Mouse (Mus musculus) layer of hippocampus, postnatal 25 days (tissue): Measurements from ENCODE around the gene Asphd1. TPM values are rescaled to one million over a fixed set of nuclear protein-coding genes. Genes with fewer than 3 reads are reported as not detected.

Experiments used
- DNase-seq, 2 experiments: peaks; one replicate each; pipeline ENCODE4 v3.0.0; 2022; ENCODE audit warnings: mixed read lengths in 2 of 2, low spot score in 1 of 2; ENCODE audit errors: extremely low spot score in 1 of 2
- total RNA-seq, 2 experiments: library from RNA; stranded (reverse); gene quantifications; 2 replicates each; pipeline ENCODE4 v1.2.3; 2021

Gene Asphd1
- 10 to 100 TPM; 33.4 to 36.6 TPM for total RNA-seq

DNA sequence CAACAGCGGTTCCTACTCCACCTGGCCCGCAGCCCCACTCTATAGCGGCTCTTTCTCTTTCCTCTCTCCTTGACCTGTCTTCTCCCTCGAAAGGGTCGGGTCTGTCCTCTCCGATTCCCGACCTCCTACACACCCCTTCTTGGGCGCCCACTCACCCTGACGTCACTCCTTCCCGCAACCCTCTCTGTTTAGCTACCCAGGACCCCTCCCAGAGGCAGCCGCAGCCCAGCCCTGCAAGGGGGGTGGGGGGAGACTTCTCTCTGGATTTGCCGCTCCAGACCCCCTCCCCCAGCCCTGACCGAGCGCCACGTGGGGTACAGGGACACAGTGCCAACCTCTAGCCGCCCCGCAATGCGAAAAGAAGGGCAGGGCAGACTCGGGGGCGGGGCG lies at the start of gene Asphd1:
TSS of gene Asphd1 (minus strand) at position 180 of the 390 bp plus-strand sequence.
- peak in 1 of 2 experiments; percentile 51 for DNase-seq

DNA sequence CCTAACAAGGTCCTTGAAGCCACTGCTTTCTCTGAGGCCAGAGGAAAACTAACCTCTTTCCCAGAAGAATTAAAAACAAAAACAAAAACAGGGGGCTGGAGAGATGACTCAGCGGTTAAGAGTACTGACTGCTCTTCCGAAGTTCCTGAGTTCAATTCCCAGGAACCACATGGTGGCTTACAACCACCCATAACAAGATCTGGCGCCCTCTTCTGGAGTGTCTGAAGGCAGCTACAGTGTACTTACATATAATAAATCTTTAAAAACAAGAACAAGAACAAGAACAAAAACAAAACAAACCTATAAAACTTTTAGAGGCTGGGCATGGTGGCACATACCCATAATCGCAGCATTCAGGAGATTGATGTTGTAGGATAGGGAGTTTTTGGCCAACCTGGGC lies 47.1 kb upstream of the Asphd1 start:
- DNase-seq = no peak

DNA sequence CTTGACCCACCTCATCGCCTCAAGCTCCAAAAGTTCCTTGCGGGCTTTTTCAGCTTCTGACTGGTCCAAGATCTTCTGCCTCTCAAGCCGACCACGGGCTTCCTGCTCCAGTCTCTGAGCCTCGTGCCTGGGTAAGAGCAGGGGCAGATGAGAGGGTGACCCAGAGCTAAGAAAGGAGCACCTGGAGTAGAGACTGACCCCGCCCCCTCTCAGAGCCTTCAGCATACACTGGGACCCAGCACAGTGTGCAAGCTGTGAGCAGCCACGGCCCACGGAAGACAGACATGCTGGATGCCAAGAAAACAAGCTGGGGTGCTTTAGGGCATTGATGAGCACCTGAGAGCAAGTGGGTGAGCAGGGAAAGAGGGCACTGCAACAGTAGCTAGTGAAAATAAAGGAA lies 39.4 kb upstream of the Asphd1 start:
- no peak for DNase-seq

DNA sequence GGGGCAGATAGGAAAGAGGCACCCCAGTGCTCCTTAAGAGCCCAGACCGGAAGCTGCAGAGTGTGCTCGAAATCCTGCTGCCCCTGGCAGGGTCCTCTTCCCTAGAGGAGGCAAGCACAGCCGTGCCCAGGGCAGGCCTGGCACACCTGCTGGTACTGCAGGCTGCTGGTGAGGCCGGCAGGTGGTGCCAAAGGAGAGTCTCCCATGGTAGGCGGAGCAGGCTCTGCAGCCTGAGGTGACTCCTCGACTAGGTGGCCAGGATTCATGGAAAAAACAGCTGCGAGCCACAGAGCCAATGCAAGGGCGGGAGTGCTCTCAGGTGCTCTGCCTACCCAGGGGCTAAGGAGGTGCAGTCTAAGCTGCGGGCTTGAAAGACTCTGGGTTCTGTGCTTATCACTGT lies 36.9 kb upstream of the Asphd1 start:
- no peak for DNase-seq

DNA sequence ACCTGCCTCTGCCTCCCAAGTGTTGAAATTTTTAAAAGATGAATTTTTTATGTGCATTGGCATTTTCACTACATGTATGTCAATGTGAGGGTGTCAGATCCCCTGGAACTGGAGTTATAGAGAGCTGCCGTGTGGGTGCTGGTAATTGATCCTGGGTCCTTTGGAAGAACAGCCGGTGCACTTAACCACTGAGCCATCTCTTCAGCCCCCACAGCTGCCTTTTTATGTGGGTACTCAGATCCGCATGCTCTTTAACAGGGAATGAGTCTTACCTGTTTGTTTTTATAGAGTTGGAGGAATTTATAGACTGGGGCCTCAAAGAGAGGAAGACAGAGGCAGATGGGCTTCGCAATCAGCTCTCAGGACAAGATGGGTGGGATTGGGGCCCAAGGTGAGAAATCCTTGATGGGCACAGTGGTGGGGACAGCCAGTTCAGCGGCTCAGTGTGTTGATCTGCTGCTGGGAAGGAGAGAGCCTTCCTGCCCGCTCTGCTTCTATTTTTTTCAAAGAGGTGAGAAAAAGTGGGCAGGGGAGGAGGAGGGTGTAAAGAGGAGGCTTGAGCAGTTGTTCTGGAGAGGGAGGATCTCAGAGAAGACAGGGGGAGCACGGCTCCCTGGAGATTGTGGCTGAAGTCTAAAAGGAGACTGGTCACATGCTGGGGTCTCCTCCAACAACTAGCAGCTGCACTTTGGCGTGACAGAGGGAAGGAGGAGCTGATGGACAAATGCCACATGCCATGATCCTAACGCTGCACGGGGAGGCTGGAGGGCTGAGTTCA lies 35.5 kb upstream of the Asphd1 start:
- no peak for DNase-seq

DNA sequence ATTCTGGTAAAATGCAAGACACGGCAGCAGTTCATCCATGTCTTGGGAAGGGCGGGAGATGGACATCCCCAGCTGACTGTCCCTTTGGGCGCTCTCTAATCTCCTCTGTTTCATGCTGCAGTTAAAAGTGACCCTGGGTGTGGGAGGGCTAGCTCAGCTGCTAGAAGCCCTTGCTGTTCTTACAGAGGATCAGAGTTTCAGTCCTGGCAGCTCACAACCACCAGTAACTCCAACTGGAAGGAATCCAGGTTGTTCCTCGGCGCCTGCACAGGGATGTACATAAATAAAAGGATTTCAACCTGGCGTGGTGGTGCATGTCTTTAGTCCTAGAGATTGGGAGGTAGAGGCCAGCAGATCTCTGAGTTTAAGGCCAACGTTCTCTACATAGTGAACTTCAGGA lies 33.7 kb upstream of the Asphd1 start:
- no peak for DNase-seq

DNA sequence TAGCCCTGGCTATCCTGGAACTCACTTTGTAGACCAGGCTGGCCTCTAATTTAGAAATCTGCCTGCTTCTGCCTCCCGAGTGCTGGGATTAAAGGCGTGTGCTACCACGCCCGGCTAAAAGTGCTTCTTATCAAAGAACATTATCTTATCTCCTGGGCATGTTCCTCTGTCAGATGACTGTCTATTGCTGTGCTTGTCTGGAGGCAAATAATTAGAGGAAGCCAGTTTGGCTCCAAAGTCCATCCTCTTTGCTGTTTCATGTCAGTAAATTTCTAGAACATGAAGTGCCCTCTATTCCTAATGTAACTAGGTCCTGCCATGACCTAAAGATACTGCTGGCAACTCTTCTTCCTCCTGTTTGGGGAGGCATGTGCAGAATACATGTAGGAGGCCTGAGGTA lies 32.7 kb upstream of the Asphd1 start:
- no peak for DNase-seq

DNA sequence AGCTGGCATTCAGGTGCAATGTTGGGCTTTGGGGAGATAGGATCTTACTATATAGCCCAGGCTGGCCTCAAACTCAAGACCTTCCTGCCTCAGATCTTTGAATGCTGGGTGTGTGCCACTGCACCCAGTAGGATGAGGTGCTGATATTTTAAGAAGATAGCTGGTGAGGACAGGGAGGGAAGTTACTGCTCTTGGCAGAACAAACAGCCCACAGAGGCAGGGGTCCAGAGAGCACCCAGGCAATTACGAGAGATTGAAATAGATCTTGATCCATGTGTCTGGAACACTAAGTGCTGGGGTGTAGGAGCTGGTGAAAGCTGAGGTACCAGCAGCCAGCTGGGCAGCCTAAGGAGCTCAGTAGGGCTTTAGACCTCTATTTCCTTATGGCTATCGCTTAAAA lies 32.2 kb upstream of the Asphd1 start:
- DNase-seq = no peak

DNA sequence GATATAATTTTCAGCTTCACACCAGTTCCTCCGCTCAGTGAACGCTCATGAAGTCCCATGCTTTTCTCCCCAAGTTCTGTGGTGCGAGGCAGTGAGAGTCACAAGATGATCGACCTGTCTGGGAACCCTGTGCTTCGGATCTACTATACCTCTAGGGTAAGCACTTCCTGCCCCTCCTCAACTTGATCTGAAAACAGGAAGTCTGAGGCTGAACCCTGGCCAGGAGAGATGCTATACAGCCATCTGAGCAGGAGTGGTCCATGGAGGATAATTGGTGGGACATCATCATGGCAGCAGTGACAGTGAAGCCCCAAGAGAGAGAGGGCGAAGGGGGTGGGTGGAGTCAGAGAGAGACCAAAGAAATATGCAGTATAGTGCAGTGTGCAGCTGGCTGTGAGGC lies 29.5 kb upstream of the Asphd1 start:
- no peak for DNase-seq

DNA sequence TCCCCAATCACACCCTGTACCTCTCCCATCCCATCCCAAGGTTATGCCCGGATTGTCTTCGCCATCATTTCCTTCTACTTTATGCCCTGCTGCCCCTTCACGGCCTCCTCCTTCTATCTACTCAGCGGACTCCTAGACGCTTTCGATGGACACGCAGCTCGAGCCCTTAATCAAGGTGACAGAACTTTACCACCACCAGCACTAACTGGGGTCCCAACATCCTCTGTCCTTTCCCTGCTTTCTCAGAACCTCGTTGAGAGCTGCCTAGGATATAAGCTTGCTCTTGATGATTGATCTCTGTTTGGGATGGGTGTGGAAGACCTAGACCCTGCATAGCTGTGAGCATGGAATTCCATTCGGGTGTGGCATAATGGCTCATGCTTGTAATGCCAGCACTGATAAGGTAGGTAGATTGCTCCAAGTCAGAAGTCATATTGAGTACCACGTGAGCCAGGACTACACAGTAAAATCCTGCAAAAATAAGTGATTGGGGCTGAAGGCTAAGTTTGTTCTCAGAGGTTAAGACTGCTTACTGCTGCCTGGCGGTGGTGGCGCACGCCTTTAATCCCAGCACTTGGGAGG lies 27.6 kb upstream of the Asphd1 start:
- no peak for DNase-seq

DNA sequence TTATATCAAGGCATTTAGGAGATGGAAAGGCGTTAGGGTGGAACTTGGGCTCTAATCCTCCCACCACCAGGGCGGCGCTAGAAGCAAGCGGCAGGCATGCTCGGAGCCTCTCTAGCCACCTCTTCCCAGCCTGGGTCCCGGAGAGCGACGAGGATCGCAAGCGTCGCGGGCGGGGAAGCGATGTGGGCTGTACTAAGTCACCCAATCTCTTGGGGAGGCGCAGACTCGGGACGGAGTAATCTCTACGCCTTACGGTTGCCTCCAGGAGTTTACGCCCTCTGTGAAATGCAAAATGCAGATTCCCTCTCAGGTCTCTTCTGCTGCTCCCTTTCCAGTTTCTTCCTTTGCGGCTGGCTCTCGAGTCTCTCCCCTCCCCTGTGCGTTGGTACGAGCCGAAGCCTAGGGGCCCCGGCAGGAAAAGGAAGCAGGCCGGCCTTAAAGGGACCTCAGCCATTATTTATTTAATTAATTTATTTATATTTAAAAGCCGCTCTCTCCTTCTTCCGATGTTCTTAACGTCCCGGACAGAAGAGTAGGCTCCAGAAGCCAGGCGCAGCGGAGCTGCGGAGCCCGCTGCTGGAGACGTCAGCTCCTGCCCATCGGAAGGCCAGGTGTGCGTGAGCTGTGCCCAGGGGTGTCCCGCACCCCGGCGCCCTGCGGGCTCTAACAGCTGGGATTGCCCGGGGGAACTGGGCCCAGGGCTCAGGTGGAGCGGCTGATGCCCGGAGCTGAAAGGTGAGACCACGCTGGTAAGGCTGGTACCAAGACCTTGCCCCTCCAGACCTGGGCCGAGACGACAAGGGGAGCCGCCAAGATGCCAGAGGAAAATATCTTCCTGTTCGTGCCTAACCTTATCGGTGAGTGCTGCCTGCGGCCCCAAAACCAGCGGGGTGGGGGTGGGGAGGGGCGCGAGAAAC lies 26.8 kb upstream of the Asphd1 start, which contains the start of gene Cdiptos:
TSS of gene Cdiptos (minus strand) at position 149 of the 917 bp plus-strand sequence.
- DNase-seq = peak; percentile 95 to 100

DNA sequence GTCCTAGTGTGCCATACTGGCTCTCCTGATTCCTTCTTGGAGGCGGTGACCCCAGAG lies 26.3 kb upstream of the Asphd1 start, which contains the start of gene Cdipt:
TSS of gene Cdipt (plus strand) at position 22 of the 57 bp plus-strand sequence.
- no peak for DNase-seq

DNA sequence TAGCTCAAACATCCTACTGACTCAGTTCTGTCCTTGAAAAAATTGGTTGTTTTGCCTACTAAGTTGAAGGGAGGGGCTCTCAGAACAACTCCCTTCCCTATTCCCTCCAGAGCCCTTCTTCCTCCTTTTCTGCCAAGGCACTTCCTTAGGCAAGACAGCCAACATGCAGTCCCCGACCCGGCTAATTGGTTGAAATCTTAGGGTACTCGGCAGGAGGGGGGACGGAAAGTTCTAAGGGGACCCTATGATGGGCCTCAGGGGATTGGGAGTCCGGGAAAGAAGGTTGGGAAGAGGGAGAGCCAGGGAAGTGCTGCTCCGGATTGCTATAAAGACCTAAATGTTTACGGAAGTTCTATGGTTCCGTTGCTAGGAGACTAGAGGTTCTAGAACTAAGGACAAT lies 26.1 kb upstream of the Asphd1 start:
- no peak for DNase-seq

DNA sequence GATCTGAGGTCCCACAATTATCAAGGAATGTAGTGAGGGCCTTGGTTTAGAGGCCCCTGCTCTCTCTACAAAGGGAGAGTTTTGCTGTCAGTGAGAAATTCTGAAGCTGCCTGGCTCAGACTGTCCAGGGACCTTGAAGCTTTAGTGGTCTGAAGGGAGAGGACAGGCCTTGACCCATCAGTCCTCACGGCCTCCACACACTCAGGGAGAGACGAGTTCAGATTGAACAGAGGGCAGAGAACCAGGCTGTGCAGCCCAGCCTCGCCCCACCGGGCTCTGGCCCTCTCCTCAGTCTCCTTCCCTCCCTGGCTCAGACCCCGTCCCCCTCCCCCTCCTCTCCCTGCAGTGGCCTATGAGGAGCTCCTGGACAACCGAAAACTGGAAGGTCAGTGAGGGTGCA lies 18.0 kb upstream of the Asphd1 start:
- DNase-seq = no peak

DNA sequence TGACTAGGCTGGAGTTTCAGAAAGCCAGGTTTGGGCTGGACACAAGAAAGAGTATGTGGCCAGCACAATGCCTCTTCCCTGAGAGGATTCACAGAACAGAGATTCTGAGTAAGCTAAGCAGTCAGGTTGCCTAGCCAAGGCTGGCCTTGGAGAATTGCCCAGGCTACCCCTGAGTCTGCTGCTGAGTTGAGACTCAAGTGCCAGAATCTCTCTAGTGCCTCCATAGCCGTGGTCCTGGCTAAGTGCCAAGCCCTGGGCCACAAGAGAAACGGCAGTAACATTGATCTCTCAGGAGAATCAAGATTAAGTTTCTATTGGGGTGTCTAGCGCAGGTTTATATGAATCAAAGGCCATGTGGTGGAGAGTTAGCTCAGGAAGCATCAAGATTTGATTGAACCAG lies 16.2 kb upstream of the Asphd1 start:
- DNase-seq = no peak

DNA sequence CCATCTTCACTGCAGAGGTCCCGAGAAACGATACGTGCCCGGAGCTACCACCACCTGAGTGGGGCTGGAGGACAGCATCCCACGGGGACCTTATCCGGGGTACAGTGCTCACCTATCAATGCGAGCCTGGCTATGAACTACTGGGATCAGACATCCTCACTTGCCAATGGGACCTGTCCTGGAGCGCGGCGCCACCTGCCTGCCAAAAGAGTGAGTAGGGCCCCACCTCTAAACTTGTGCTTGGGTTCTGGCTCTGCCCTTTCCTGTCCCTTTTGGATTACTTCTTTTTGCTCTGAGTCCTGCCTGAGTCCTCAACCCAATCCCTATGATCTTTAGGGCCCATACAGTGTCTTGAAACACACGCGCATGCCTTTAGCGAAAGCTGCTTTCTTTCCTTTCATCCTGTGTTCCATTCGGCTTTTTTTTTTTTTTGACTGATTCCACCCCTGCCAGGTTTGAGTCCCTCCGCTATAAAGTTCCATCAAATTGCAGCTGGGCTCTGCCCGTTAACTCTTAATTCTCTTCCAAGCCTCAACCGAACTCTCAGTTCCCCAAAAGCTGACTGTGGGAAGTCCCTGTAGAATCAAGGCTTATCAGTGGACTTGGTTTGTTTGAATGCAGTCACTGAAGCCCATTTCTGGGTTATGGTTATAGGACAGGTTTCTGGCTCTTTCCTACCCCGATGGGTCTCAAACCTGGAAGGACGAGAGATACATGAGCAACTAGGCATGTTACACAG lies 14.3 kb upstream of the Asphd1 start:
- no peak for DNase-seq

DNA sequence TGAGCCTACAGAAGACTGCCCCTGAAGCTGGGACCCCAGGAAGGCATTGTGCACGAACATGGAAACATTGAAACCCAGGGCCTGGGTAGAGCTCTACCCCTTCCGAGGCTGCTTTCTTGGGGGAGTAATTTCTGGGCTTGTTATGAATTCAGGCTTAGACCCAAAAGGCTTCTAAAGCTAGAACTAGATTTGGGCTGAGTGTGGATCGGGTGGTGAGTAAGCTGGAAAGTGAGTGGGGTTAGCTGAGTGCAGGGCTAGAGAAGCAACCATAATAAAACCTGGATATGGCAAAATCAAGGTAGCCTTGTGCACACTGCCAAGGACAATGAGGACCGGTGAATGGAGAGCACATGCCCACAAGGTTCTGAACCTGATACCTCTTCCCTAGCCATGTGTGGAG lies 12.6 kb upstream of the Asphd1 start:
- no peak for DNase-seq

DNA sequence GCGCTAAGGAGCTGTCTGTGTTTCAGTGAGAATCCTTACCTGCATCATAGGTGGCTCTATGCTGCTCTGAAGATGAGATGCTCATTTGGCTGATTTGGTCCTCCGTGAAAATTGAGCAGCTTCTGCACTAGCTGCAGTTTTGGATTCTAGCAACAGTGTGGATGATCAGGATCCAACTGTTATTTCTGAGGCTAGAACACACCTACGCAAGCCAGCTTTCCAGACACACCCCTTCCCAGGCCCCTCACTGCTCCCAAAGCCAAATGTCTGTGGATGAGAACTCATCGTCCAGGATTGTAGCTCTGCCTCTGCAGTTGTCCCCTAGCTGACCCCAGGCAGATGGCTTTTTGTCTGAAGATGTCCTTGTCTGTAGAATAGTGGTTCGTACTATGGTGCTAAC lies 11.7 kb upstream of the Asphd1 start:
- DNase-seq = no peak

DNA sequence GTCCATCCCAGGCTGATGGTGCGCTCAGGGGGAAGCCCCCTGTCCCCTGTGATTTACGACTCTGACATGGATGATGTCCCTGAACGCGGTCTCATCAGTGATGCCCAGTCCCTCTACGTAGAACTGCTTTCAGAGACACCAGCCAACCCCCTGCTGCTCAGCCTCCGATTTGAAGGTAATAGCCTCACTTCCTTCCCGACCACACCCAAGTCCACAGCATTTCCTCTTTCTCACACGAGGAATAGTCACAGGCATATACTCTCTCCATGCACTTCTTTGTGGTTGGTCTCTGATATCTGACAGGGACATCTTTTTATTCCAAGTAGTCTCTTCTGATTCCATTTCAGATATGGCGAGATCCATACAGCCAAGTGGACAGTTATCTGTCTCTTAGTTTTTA lies 10.4 kb upstream of the Asphd1 start:
- DNase-seq = no peak

DNA sequence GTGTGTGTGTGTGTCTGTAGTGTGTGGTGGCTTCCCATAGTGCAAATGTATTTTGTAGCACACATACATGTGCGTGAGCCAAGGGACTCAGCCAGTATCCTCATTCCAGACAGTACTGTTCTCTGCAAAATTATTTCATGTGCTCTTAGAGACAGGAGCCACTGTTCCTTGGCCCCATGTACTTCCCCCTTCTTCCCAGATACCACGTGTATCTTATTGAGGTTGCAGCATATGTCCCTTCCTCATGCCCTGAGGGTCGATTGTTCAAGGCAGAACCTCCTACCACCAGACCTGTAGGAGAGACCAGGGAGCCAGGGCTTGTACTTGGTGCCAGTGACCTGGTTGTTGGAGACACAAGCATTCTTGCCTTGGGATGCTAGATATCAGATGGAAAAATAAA lies 5.7 kb upstream of the Asphd1 start:
- no peak for DNase-seq

DNA sequence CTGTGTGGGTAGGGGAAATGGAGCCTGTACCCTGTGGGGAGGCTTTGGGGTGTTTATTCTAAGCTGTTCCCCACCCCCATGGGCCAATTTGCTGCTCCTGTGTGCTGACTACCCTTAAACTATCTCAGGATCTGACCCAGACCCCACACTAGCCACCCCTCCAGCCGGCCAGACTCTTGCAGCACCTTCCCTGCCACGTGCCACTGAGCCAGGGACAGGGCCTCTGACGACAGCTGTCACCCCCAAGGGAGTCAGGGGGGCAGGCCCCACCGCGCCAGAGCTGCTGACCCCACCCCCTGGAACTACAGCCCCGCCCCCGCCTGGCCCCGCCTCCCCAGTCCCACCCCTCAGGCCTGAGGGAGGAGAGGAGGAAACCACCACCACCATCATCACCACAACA lies 3.3 kb upstream of the Asphd1 start:
- DNase-seq = no peak
